Mouse (Mus musculus) liver, embryonic 14.5 days (tissue): ENCODE data around the gene Atp11a. TPM values are rescaled to one million over a fixed set of nuclear protein-coding genes. Genes with fewer than 3 reads are reported as not detected.

ENCODE experiments used
- ATAC-seq: fragments of 200-750 bp; cut with Nextera tagmentation; 2 replicates; pipeline ENCODE4 v1.8.0; 2017; ENCODE audit warnings: moderate number of reproducible peaks, mild to moderate bottlenecking, moderate library complexity; ENCODE audit not compliant: insufficient read depth
- DNase-seq, 3 experiments: peaks; one replicate each; pipeline ENCODE4 v3.0.0-alpha.2; 2012 to 2013; ENCODE audit warnings: low read depth in 3 of 3, low spot score in 3 of 3
- H3K27ac ChIP-seq: fragments of 300-500 bp; sonication (generic); 2 replicates; pipeline ENCODE4 v1.5.1; 2014; ENCODE audit warnings: moderate library complexity, mild to moderate bottlenecking, control low read depth, inconsistent platforms
- H3K27me3 ChIP-seq: fragments of 300-500 bp; sonication (generic); 2 replicates; pipeline ENCODE4 v1.6.1; 2014; ENCODE audit warnings: mild to moderate bottlenecking, low read length, moderate library complexity; ENCODE audit not compliant: control insufficient read depth, insufficient read depth
- H3K36me3 ChIP-seq: fragments of 300-500 bp; sonication (generic); replicated peaks from 2 replicates; pipeline ENCODE4 v1.6.1; 2014; ENCODE audit warnings: low read depth; ENCODE audit not compliant: control insufficient read depth, insufficient read depth
- H3K4me1 ChIP-seq, 2 experiments: fragments of 200-500 bp in 1 of 2; fragments of 300-500 bp in 1 of 2; sonication (generic) in 1 of 2; replicated peaks; 2 replicates each; pipeline ENCODE4 v1.6.1; 2012 to 2014; ENCODE audit warnings: antibody characterized with exemption in 1 of 2, inconsistent platforms in 1 of 2, low read length in 1 of 2; ENCODE audit not compliant: control insufficient read depth in 2 of 2, insufficient read depth in 2 of 2
- H3K4me2 ChIP-seq: fragments of 300-500 bp; sonication (generic); 2 replicates; pipeline ENCODE4 v1.6.1; 2014; ENCODE audit warnings: low read depth, mild to moderate bottlenecking, control low read depth, moderate library complexity
- H3K4me3 ChIP-seq, 2 experiments: fragments of 200-500 bp in 1 of 2; fragments of 300-500 bp in 1 of 2; sonication (generic) in 1 of 2; 2 replicates each; pipeline ENCODE4 v1.5.1; 2012 to 2014; ENCODE audit warnings: low read depth in 2 of 2, low read length in 2 of 2, mild to moderate bottlenecking in 2 of 2, control low read depth in 1 of 2, inconsistent platforms in 1 of 2, moderate library complexity in 1 of 2; ENCODE audit not compliant: insufficient read depth in 1 of 2
- H3K9ac ChIP-seq: fragments of 300-500 bp; sonication (generic); replicated peaks from 2 replicates; pipeline ENCODE4 v1.6.1; 2014; ENCODE audit warnings: mild to moderate bottlenecking, control low read depth, moderate library complexity
- H3K9me3 ChIP-seq: fragments of 300-500 bp; sonication (generic); 2 replicates; pipeline ENCODE4 v1.6.1; 2016; ENCODE audit warnings: low read length, mixed read lengths; ENCODE audit not compliant: control insufficient read depth
- CTCF ChIP-seq: IDR thresholded peaks from 2 replicates; pipeline ENCODE4 v1.5.1; 2016; ENCODE audit warnings: antibody characterized with exemption, low read depth, control low read depth
- EP300 ChIP-seq: IDR thresholded peaks from 2 replicates; pipeline ENCODE4 v1.6.1; 2016; ENCODE audit warnings: antibody characterized with exemption, low read depth
- WGBS: fragments of 180-500 bp; shearing (Covaris S2); extraction: QIAGEN DNeasy Blood & Tissue Kit; methylation state at CpG from one replicate; pipeline ENCODE4 v1.1.7; 2014; ENCODE audit not compliant: insufficient replicate concordance; 5-methylcytosine and 5-hydroxymethylcytosine counted together
- polyA plus RNA-seq, 2 experiments: library from polyadenylated mRNA; depleted of rRNA in 1 of 2; stranded (reverse) in 1 of 2; unstranded in 1 of 2; fragments of >200 nt; fragmentation: Nextera tagmentation in 1 of 2; extraction: Ambion mirVana in 1 of 2; gene quantifications; 2 replicates each; pipeline versions ENCODE4 v1.2.1 to v1.2.3; 2012 to 2014

Atp11a gene
- polyA plus RNA-seq, 2 experiments: 1.2 to 2.7 TPM

DNA sequence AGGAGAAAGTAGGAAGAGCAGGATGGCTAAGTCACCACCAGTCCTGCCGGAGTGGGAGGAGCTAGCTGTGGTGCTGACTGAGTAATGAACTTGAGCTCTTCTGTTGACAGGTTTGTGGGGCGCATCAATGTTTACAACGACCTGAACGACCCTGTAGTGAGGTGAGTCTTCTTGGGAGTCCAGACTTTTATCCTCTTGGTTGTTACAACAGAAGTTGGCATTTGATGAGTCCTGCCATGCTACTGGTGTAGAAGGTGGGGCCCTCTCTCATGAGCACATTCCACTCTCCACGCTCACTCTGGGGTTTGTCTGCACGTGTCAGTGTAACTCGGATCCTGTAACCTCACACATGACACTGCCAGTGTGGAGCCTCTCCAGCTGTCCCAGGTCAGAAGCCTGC lies 66.1 kb downstream of the Atp11a start:
- DNase-seq (no peak), ATAC-seq (no peak)
- H3K4me2 ChIP-seq: no peak overlapping the region
- H3K4me1 ChIP-seq: 0 out of 4 replicates have a peak, but pooled peaks cover 0 to 2% of the 10 kb centered on the region in 2 experiments
- no peaks in the 10 kb centered on the region for H3K36me3 ChIP-seq
- no peak overlapping the region for H3K27ac ChIP-seq
- whole genome bisulfite sequencing: 70% methylated on average over 7 of the region's 7 CpGs
- no peak overlapping the region for H3K4me3 ChIP-seq
- peaks cover 6% of the 10 kb centered on the region; the same call in 1 of the 2 replicates for H3K27me3 ChIP-seq
- no peak for TF ChIP-seq EP300
- no peak for TF ChIP-seq CTCF
- no peaks in the 10 kb centered on the region for H3K9me3 ChIP-seq
- no peak overlapping the region for H3K9ac ChIP-seq

DNA sequence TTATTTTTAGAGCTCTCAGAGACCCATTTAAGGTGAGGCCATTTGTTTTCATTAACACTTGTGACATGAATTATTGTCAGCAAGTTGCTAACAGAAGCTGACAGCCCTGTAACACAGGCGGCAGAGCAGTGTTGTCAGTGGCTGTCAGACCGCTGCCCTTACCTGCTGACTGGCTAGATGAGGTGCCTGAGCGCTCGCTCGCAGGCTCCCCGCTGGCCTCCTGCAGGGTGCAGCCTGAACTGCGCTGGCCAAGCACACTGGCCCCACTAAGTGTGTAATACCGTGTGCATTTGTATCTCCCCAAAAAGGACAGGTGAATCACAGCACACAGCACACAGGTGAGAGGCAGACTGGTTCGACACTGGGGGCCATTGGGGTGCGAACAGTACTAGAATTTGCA lies 67.7 kb downstream of the Atp11a start:
- 70% methylated on average over 10 of the region's 10 CpGs for WGBS
- no peak for DNase-seq
- H3K27ac ChIP-seq: no peak overlapping the region
- 0 out of 4 replicates have a peak, but pooled peaks cover 0 to 2% of the 10 kb centered on the region in 2 experiments for H3K4me1 ChIP-seq
- no peak overlapping the region for H3K4me2 ChIP-seq
- H3K36me3 ChIP-seq: no peaks in the 10 kb centered on the region
- no peak for ATAC-seq
- no peaks in the 10 kb centered on the region for H3K9me3 ChIP-seq
- TF ChIP-seq CTCF: peak; percentile 8; the same call in 1 of the 2 replicates
- no peak for TF ChIP-seq EP300
- no peak overlapping the region for H3K4me3 ChIP-seq
- peaks cover 6% of the 10 kb centered on the region; the same call in 1 of the 2 replicates for H3K27me3 ChIP-seq
- H3K9ac ChIP-seq: no peak overlapping the region

DNA sequence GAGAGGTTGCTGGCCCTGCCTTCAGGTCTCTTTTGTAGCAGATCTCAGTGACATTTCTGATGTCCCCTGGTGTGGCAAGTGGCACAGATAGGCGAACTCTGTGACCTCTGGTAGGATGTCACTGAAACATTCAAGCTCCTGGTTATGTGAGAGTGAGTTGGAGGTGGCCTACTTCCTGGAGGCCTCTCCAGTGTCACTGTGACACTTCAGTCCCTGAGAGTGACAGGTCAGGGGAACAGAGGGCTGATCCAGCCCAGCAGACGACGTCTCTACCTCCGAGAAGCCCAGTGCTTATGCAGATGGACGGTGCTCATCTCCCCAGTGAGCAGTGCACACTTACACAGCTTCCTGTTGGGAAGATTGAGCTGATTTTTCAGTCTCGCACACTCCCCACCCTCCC lies 68.4 kb downstream of the Atp11a start:
- TF ChIP-seq EP300 (no peak), CTCF (no peak)
- ATAC-seq (no peak), DNase-seq (no peak)
- WGBS: 9% methylated on average over 6 of the region's 6 CpGs
- Histone ChIP-seq H3K4me3 (no peak overlapping the region), H3K4me1 (0 out of 4 replicates have a peak, but pooled peaks cover 0 to 2% of the 10 kb centered on the region in 2 experiments), H3K36me3 (no peaks in the 10 kb centered on the region), H3K9ac (no peak overlapping the region), H3K4me2 (no peak overlapping the region), H3K27me3 (peaks cover 6% of the 10 kb centered on the region; the same call in 1 of the 2 replicates), H3K27ac (no peak overlapping the region), H3K9me3 (no peaks in the 10 kb centered on the region)

DNA sequence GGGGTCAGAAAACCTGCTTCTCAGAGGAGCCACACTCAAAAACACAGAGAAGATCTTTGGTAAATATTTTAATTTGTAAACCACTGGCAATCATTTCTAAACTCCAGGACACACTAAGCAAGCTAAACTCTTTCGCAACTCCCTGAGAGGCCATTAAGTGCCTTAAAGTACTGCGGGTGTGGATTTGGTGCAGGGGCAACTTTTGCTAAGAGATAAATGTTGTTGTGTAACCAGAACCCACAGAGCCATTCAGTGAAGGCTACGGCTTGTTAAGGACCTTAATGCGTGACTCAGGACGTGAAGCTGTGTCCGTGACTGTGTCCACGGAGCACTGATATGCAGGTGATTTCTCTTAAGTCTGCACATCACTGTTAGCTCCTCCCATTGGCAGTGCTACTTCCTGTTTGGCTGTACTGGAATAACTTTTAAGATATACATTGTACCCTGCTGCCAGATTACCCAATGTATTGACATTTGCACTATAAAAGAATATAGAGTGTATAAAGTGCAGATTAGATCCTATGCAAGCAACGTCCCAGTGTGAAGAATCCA lies 68.9 kb downstream of the Atp11a start:
- 0 out of 4 replicates have a peak, but pooled peaks cover 0 to 2% of the 10 kb centered on the region in 2 experiments for H3K4me1 ChIP-seq
- peaks cover 6% of the 10 kb centered on the region; the same call in 1 of the 2 replicates for H3K27me3 ChIP-seq
- H3K27ac ChIP-seq: no peak overlapping the region
- H3K4me2 ChIP-seq: no peak overlapping the region
- H3K9ac ChIP-seq: no peak overlapping the region
- no peaks in the 10 kb centered on the region for H3K36me3 ChIP-seq
- H3K9me3 ChIP-seq: no peaks in the 10 kb centered on the region
- TF ChIP-seq EP300 (no peak), CTCF (no peak)
- DNase-seq: no peak
- ATAC-seq: no peak
- H3K4me3 ChIP-seq: no peak overlapping the region
- 27% methylated on average over 8 of the region's 8 CpGs for WGBS

DNA sequence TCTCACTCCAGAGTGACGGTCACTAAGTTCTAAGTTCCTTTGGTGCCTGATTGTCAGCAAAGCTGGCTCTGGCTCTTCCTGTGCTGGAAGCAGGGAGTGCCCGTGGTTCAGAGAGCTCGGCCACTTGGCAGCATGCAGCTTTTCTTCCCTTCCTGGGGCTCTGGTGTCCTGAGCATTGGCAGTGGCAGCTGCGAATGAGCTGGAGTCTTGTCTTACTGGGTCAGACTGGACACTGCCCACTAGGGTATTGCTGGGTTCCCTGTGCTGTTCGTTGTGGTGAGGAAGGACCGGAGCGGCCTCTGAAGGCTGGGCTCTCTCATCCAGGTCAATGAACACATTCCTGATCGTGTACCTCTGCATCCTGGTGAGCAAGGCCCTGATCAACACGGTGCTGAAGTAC lies 70.3 kb downstream of the Atp11a start:
- Histone ChIP-seq H3K27ac (no peak overlapping the region), H3K36me3 (no peaks in the 10 kb centered on the region), H3K4me2 (no peak overlapping the region), H3K4me3 (no peak overlapping the region), H3K4me1 (0 out of 4 replicates have a peak, but pooled peaks cover 0 to 2% of the 10 kb centered on the region in 2 experiments), H3K27me3 (peaks cover 4% of the 10 kb centered on the region; the same call in 1 of the 2 replicates), H3K9me3 (no peaks in the 10 kb centered on the region), H3K9ac (no peak overlapping the region)
- TF ChIP-seq EP300 (no peak), CTCF (no peak)
- 58% methylated on average over 9 of the region's 9 CpGs for WGBS
- DNase-seq: no peak
- ATAC-seq: no peak
